Mouse (Mus musculus): ENCODE measurements around the gene Chst1.

The Chst1 gene

GRCm38 (mm10) chr2:92658293-92659150, 59.0 kb downstream of the Chst1 start:
- in situ Hi-C loops (cut with MboI; ENCODE audit: low pct_unique_long_range_greater_than_20kb in 1 of 2, low sequenced_read_pairs in 2 of 2, unreplicated experiment in 1 of 2): no loop called here

- in situ Hi-C loops (cut with MboI; ENCODE audit: low pct_unique_long_range_greater_than_20kb in 1 of 2, low sequenced_read_pairs in 2 of 2, unreplicated experiment in 1 of 2): no loop called here
Measured at GRCm38 (mm10) chr2:92659491-92660035, 60.1 kb downstream of the Chst1 start.

- in situ Hi-C loops (cut with MboI; ENCODE audit: low pct_unique_long_range_greater_than_20kb in 1 of 2, low sequenced_read_pairs in 2 of 2, unreplicated experiment in 1 of 2): no loop called here
Measured at GRCm38 (mm10) chr2:92662534-92663068, 63.1 kb downstream of the Chst1 start.
